Mouse (Mus musculus): ENCODE measurements around the gene Ryr3.
A peak's percentile ranks its signal among the peaks of the same experiment; 100 is the strongest.

Ryr3 gene

GRCm38 (mm10) chr2:112900747-112901146 lies 316.1 kb downstream of the Ryr3 start:
- DNase-seq = no peak

DNA sequence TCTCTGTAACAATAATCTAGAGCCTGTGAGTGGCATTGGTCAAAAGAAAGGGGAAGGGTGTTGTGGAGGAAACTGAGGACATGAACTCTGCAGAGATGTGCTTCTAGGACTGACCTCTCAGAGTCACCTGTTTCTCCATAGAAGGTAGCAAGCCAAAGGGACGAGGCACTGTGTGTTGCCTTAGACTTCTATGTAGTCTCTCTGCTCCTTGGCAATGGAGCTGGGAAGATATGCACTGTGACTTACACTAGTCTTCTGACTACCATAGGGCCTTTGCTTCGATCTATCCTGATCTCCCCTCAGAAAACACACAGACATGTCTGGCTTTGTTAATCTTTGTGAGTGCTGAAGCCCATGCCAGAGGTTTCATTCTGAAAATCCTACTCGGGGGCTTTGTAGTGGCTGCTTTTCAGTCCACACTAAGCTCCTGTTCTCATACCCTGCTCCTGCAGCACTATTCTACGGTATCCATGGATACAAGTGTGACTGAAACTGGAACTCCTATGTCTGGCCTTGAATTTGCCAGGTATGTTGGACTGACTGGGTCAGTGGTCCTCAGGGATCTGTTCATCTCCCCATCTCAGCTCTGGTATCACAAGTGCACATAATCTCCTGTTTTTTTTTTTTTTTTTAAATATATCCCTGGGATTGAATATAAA lies 332.3 kb downstream of the Ryr3 start:
- DNase-seq = no peak

- DNase-seq = no peak
Measured at GRCm38 (mm10) chr2:112881805-112882204, 335.1 kb downstream of the Ryr3 start.

- no peak for DNase-seq
Measured at GRCm38 (mm10) chr2:112881376-112881775, 335.5 kb downstream of the Ryr3 start.

- DNase-seq = no peak
Measured at GRCm38 (mm10) chr2:112877404-112877803, 339.5 kb downstream of the Ryr3 start.

GRCm38 (mm10) chr2:112866043-112866551 lies 350.8 kb downstream of the Ryr3 start:
- no peak for DNase-seq

- no peak for DNase-seq
Measured at GRCm38 (mm10) chr2:112861792-112862191, 355.1 kb downstream of the Ryr3 start.

DNA sequence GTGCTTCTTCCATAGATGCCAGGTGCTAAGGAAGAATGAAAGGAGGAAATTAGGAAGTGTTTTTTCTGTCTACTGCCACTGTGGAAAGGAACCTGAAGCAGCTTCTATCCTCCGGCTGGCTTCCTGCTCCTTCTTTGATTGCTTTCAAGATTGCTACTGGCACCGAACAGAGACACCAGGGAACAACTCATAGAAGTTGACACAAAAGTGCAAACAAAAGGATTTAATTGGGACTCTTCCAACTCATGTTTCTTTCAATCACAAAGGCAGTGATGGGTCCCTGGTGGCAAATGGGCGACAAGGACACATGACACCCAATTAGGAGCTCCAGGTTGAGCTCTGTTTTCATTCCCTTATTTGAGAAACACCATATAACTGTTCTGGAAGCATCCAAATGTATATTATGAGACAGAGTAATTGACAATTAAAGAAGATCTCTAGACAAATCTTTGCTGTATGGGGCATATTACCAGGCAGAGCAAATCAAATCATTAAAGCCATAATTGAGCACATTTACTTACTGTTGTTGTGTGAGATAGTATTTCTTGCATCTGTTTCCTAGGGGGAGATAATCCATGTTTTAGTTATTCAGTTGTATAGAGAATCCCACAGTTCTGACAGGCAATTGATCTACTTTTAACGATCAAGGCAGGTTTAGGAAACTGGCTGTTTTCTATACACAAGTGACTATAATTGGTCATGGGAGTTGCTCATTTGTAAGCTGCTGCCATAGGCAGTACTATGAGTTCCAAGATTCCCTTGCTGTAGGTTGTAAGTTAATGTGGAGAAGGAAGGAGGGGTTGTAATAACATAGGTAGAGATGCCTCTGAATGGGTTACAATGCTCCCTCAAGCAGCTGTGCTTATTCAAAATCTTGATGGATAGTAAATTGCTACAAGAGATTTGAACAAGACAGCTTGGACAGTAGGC lies 371.0 kb downstream of the Ryr3 start:
- no peak for DNase-seq

GRCm38 (mm10) chr2:112842877-112843276 lies 374.0 kb downstream of the Ryr3 start:
- DNase-seq = no peak

- DNase-seq = no peak
Measured at GRCm38 (mm10) chr2:112831423-112832305, 385.2 kb downstream of the Ryr3 start.

- DNase-seq = no peak
Measured at GRCm38 (mm10) chr2:112826571-112826970, 390.3 kb downstream of the Ryr3 start.

DNA sequence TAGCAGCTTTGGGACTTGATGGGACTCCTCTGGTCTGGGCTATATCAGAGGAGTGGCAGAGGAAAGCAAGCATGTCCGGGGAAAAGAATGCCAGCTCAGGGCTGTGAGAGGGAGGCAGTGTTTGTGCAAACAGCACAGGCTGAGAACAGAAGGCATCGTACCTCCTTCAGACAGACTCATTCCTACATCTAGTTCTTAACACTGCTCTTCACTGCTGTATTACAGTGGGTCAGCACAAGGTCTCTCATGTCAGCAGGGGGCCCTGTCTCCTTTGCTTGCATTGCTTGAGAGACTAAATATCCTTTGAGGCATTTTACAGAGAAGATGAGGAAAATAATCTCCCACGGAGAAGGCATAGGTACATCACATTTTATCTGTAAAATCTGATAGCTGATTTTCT lies 394.2 kb downstream of the Ryr3 start:
- no peak for DNase-seq

DNA sequence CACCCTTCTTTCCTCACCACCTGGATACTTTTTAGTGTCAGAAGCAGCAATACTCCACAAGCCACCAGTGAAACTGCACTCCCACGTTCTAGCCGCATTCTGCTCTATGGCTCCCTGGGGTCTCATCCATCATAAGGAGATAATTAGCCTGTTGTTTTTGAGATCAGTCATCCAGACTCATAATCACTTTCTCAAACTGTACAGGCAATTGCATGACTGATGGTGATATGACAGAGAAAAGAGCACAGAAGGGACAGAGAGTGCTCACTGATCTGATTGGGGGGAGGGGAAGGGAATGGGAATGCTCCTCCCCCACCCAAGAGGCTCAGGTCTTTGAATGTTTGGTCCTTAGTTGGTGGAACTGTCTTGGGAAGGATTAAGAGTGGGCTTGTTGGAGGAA lies 397.8 kb downstream of the Ryr3 start:
- no peak for DNase-seq

DNA sequence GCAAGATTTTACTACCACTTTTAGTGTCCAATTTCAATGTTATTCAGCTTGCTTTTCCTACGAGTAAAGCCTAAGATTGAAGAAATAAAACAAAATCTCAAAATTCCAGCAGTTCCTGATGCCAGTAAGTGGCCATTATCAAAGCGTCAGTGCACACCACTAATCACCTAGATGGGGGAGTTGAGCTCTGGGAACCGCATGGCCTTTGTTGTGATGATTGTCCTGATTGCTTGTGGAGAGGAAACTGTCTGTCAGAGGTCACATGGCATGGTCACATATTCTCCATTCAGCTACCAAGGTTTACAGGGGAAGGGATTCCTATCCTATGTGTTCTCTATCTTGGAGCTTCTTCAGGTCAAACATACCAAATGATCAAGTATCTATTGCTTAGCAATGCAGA lies 399.9 kb downstream of the Ryr3 start:
- DNase-seq = no peak

GRCm38 (mm10) chr2:112815960-112816359 lies 400.9 kb downstream of the Ryr3 start:
- DNase-seq = no peak

GRCm38 (mm10) chr2:112812637-112813402 lies 404.1 kb downstream of the Ryr3 start:
- DNase-seq = no peak

DNA sequence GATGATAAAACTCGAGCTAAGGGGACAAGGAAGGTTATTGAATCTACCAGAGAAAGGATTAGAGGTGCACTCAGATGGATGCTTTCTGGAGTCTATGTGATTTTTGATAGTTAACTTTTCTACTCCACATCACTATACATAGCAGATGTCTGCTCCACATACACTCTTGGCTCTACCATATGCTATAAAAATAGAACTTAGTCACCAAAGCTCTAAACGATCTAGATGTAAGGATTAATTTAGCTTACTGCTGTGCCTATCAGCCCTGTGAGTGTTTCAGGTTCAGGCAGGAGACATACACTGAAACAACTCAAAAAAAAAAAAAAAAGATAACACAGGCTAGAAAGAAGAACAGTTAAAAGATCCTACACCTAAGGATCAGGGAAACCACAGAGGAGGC lies 410.9 kb downstream of the Ryr3 start:
- DNase-seq = no peak

- DNase-seq = peak; percentile 70
Measured at GRCm38 (mm10) chr2:112799995-112800353, 416.9 kb downstream of the Ryr3 start.

- DNase-seq = no peak
Measured at GRCm38 (mm10) chr2:112799351-112799994, 417.4 kb downstream of the Ryr3 start.

GRCm38 (mm10) chr2:112781631-112782030 lies 435.3 kb downstream of the Ryr3 start:
- DNase-seq = no peak

- peak; percentile 73 for DNase-seq
Measured at GRCm38 (mm10) chr2:112774762-112775161, 442.1 kb downstream of the Ryr3 start.

DNA sequence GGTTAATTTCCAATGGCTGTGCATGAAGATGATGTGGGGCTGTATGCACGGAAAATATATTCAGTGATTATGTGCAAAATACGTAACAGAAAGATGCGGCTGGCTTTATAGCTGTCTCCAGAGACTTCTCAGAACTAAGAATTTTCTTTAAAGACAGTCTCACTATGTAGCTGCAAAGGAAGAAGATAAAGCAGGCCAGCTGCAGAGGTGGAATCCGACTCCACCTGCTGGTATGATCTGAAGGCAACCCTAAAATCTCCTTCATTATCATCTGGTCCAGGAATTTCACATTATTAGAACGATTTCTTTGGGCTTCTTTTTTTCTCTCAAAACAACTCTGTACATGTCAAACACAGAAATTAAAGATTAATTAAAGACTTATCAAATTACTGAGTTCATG lies 449.2 kb downstream of the Ryr3 start:
- no peak for DNase-seq

All from lung, postnatal 36 days (tissue).